Mouse (Mus musculus): ENCODE measurements around the gene 1190007I07Rik. TPM values are rescaled to one million over a fixed set of nuclear protein-coding genes. Genes with fewer than 3 reads are reported as not detected.
"Not testable (repeated sequence)": the region's sequence is repeated elsewhere in the genome, so short reads cannot be mapped to it uniquely, and the experiment has no call there.

Gene 1190007I07Rik
- polyA plus RNA-seq, 1 experiment from 2014 or later = 61.0 TPM

DNA sequence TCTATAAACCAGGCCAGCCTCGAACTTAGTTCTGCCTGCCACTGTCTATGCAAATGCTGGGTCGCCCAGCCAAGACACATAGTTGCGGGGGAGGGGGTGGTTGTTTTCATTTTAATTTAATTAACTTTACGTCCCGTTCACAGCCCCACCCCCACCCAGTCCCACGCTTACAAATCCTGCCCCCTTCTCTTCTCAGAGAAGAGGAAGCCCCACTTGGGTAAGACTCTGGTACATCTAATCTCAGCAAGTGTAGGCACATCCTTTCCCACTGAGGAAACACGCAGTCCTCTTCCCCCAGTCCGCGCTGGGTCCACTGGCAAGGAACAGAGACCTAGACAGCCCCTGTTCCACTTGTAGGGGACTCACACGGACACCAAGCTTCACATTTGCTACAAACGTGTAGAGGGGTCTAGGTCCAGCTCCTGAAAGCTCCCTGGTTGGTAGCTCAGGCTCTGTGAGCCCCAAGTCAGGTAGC lies 6.1 kb upstream of the 1190007I07Rik start:
- ATAC-seq (replicated peaks; ENCODE audit: low FRiP score, low read depth) (peak; percentile 47), DNase-seq (ENCODE audit: low spot score) (peak; percentile 41)
- H3K27me3 ChIP-seq (ENCODE audit: insufficient read depth, low read length) = no peaks in the 10 kb centered on the region
- no peaks in the 10 kb centered on the region for H3K4me1 ChIP-seq (replicated peaks; ENCODE audit: insufficient read depth, low read length)
- peak overlapping the region; percentile 92 for H3K27ac ChIP-seq
- peak overlapping the region; percentile 77 for H3K4me3 ChIP-seq (replicated peaks; ENCODE audit: low read depth, low read length)
- peak overlapping the region; percentile 88 for H3K4me2 ChIP-seq (ENCODE audit: low read length)
- no peaks in the 10 kb centered on the region for H3K9me3 ChIP-seq (replicated peaks; ENCODE audit: low read length)
- WGBS = 3% methylated on average over 11 of the region's 11 CpGs
- H3K36me3 ChIP-seq (ENCODE audit: insufficient read depth, low read length) = no peaks in the 10 kb centered on the region
- peak overlapping the region; percentile 79 for H3K9ac ChIP-seq (ENCODE audit: low read depth, low read length)
- TF ChIP-seq CTCF (IDR thresholded peaks at IDR 0.05; ENCODE audit: low read depth) = no peak

DNA sequence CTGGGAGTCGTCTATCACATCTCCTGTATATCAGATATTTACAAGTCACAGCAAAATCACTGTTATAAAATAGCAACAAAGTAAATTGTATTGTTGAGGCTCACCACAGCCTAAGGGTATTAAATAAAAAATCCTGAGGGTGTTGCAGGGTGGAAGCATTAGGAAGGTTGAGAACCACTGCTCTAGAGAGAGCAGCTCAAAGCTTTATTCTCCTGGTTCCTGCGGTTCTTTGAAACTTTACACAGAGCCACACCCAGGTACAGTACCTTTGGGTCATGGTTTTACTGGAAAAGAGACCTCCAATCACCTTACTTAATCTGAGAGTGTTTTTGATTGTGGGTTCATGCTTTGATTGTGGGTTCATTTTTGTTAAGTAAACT lies 515 bp upstream of the 1190007I07Rik start:
- WGBS = 2% methylated on average over 2 of the region's 2 CpGs

DNA sequence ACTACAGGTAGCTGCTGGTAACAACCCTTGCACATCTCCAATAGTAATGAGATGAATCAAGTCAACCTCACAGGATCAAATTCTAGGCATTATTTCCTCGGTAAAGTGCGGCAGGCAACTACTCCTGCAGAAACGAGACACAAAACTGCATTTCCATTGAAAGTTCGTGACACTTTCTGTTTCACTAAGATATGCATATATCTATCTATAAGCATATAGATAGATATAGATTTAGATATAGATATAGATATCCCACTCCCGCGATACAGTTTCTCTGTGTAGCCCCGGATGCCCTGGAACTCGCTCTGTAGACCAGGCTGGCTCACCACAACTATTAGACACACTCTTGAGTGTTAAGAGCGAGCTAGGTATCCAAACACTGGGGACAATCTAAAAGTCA lies 793 bp downstream of the 1190007I07Rik start:
- H3K9me3 ChIP-seq (replicated peaks; ENCODE audit: low read length) = no peaks in the 10 kb centered on the region
- TF ChIP-seq CTCF (IDR thresholded peaks at IDR 0.05; ENCODE audit: low read depth) = no peak
- H3K4me2 ChIP-seq (ENCODE audit: low read length) = peak overlapping the region; percentile 66
- peak overlapping the region; percentile 61 for H3K4me3 ChIP-seq (replicated peaks; ENCODE audit: low read depth, low read length)
- H3K27me3 ChIP-seq (ENCODE audit: insufficient read depth, low read length) = no peaks in the 10 kb centered on the region
- H3K4me1 ChIP-seq (replicated peaks; ENCODE audit: insufficient read depth, low read length) = no peaks in the 10 kb centered on the region
- no peak for ATAC-seq (replicated peaks; ENCODE audit: low FRiP score, low read depth)
- no peak for DNase-seq (ENCODE audit: low spot score)
- no peaks in the 10 kb centered on the region for H3K36me3 ChIP-seq (ENCODE audit: insufficient read depth, low read length)
- 25% methylated on average over 9 of the region's 9 CpGs for WGBS
- H3K9ac ChIP-seq (ENCODE audit: low read depth, low read length) = peak overlapping the region; percentile 74
- H3K27ac ChIP-seq = no peak overlapping the region

More for the DNA sequence above, 515 bp upstream of the 1190007I07Rik start:
- not testable (repeated sequence) for DNase-seq (ENCODE audit: low spot score); H3K27me3 ChIP-seq (ENCODE audit: insufficient read depth, low read length); ATAC-seq (replicated peaks; ENCODE audit: low FRiP score, low read depth); H3K36me3 ChIP-seq (ENCODE audit: insufficient read depth, low read length); H3K9me3 ChIP-seq (replicated peaks; ENCODE audit: low read length); H3K4me1 ChIP-seq (replicated peaks; ENCODE audit: insufficient read depth, low read length)
- peak overlapping the region; percentile 61 for H3K4me3 ChIP-seq (replicated peaks; ENCODE audit: low read depth, low read length)
- H3K4me2 ChIP-seq (ENCODE audit: low read length) = peak overlapping the region; percentile 66
- H3K27ac ChIP-seq = peak overlapping the region; percentile 81
- H3K9ac ChIP-seq (ENCODE audit: low read depth, low read length) = peak overlapping the region; percentile 74

DNA sequence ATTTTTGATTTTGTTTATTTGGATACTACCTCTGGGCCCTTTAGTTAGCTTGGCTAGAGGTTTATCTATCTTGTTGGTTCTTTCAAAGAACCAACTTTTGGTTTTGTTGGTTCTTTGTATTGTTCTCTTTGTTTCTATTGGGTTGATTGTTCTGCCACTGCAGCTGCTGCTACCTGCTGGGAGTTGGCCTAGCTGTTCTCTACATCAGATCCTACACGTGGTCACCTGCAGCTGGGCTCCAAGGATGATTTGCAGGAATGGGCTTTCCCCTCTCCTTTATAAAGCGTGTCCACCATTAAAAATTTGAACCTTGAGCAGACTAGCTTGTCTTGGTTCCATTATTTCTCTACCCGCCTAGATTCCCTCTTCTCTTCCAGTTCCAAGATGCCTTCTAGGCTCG lies 28.6 kb downstream of the 1190007I07Rik start:
- not testable (repeated sequence) for H3K36me3 ChIP-seq (ENCODE audit: insufficient read depth, low read length); H3K9me3 ChIP-seq (replicated peaks; ENCODE audit: low read length); H3K9ac ChIP-seq (ENCODE audit: low read depth, low read length); H3K27ac ChIP-seq; ATAC-seq (replicated peaks; ENCODE audit: low FRiP score, low read depth); H3K4me3 ChIP-seq (replicated peaks; ENCODE audit: low read depth, low read length); DNase-seq (ENCODE audit: low spot score); H3K27me3 ChIP-seq (ENCODE audit: insufficient read depth, low read length); H3K4me2 ChIP-seq (ENCODE audit: low read length); H3K4me1 ChIP-seq (replicated peaks; ENCODE audit: insufficient read depth, low read length)
- 71% methylated on average over 4 of the region's 4 CpGs for WGBS

DNA sequence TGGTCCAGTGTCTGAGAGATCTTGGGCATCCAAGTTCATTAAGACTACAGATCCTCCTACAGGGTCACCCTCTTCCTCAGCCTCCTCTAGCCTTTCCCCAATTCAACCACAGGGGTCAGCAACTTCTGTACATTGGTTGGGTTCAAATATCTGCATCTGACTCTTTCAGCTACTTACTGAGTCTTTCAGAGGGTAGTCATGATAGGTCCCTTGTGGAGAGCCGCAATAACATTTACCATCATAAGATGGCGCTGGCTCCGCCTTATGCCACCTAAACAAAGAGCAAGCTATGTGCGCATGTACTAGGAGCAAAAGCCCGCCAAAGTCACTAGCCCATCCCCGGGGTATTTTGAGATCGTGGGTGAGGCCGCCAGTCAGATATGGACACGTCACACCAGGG lies 33.4 kb downstream of the 1190007I07Rik start:
- DNase-seq (ENCODE audit: low spot score); ATAC-seq (replicated peaks; ENCODE audit: low FRiP score, low read depth): not testable (repeated sequence)
- 87% methylated on average over 9 of the region's 9 CpGs for WGBS

DNA sequence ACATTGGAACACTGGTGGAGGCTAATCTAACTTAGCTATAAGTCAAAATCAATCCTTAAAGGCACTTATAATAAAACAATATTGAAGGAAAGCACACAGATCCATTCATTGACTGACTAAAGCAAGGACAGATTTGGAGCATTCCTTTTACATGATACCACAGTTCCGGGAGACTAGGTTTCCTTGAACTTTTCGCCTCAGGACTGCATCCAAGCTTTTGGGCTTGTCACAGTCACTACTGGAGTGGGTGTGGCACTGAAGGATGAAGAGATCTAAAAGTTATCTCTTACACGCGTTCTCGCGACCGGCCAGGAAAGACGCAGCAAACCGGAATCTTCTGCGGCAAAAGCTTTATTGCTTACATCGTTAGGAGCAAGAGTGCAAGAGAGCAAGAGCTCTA lies 51.9 kb downstream of the 1190007I07Rik start:
- WGBS = 96% methylated on average over 11 of the region's 11 CpGs
- H3K4me2 ChIP-seq (ENCODE audit: low read length); H3K9me3 ChIP-seq (replicated peaks; ENCODE audit: low read length); H3K4me3 ChIP-seq (replicated peaks; ENCODE audit: low read depth, low read length); H3K36me3 ChIP-seq (ENCODE audit: insufficient read depth, low read length); H3K9ac ChIP-seq (ENCODE audit: low read depth, low read length); DNase-seq (ENCODE audit: low spot score); H3K4me1 ChIP-seq (replicated peaks; ENCODE audit: insufficient read depth, low read length); H3K27me3 ChIP-seq (ENCODE audit: insufficient read depth, low read length); ATAC-seq (replicated peaks; ENCODE audit: low FRiP score, low read depth); H3K27ac ChIP-seq: not testable (repeated sequence)

More for the DNA sequence above, 33.4 kb downstream of the 1190007I07Rik start:
- H3K9me3 ChIP-seq (replicated peaks; ENCODE audit: low read length); H3K4me3 ChIP-seq (replicated peaks; ENCODE audit: low read depth, low read length); H3K4me2 ChIP-seq (ENCODE audit: low read length); H3K27ac ChIP-seq; H3K4me1 ChIP-seq (replicated peaks; ENCODE audit: insufficient read depth, low read length); H3K9ac ChIP-seq (ENCODE audit: low read depth, low read length); H3K27me3 ChIP-seq (ENCODE audit: insufficient read depth, low read length); H3K36me3 ChIP-seq (ENCODE audit: insufficient read depth, low read length): not testable (repeated sequence)

Other genes starting within 250 kb of the 1190007I07Rik start
- gene Gm1553, start 130.6 kb downstream of the 1190007I07Rik start, polyA plus RNA-seq (2015; fragmentation: Nextera tagmentation; extraction: Ambion mirVana) = not detected in 2 replicates
- gene Tdg, start 6.6 kb upstream of the 1190007I07Rik start, polyA plus RNA-seq (2015; fragmentation: Nextera tagmentation; extraction: Ambion mirVana) = 94.4 and 104 TPM in 2 replicates
- gene Glt8d2, start 67.4 kb upstream of the 1190007I07Rik start, polyA plus RNA-seq (2015; fragmentation: Nextera tagmentation; extraction: Ambion mirVana) = 1.5 and 2.0 TPM in 2 replicates
- gene Hcfc2, start 72.9 kb upstream of the 1190007I07Rik start, polyA plus RNA-seq (2015; fragmentation: Nextera tagmentation; extraction: Ambion mirVana) = 24.5 and 26.4 TPM in 2 replicates
- 35.0 and 37.6 TPM in 2 replicates for gene Nfyb, start 140.9 kb upstream of the 1190007I07Rik start, polyA plus RNA-seq (2015; fragmentation: Nextera tagmentation; extraction: Ambion mirVana)
- 70.9 and 73.8 TPM in 2 replicates for gene Txnrd1, start 210.7 kb upstream of the 1190007I07Rik start, polyA plus RNA-seq (2015; fragmentation: Nextera tagmentation; extraction: Ambion mirVana)
- 0.14 and 0.20 TPM in 2 replicates for gene Eid3, start 243.4 kb upstream of the 1190007I07Rik start, polyA plus RNA-seq (2015; fragmentation: Nextera tagmentation; extraction: Ambion mirVana)

Measured in kidney, postnatal 0 days (tissue).